Comparison of ENCODE assay signal across 9 mouse cellular contexts in the genomic region with DNA sequence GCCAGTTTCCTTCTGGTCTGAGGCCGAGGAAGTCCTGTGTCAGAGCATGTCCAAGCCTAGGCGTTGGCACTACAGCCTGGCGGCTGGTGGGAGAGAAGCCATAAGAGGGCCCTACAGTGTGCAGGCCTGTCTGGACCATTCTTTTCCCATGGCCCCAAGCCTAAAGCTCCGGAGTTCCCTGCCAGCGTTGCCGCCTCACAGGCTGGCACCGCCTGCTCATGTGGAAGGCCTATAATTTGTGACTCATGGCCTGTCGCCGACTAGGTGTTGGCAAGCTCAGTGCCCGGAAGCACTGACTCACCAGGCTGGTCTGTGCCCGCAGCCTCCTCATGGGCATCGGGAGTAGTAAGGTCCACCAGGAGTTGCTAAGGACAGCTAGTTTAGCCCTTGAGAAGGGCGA. TPM values are rescaled to one million over a fixed set of nuclear protein-coding genes. Genes with fewer than 3 reads are reported as not detected.
DNase-seq lines count a peak whose midpoint lies in the region; ATAC-seq lines count a peak whose summit lies in the region.
"Had no signal": no experiment of that assay in that cellular context is flagged by ENCODE, and none has a peak within 500 bp of the region (broad histone marks: within the 10 kb centered on the region; RNA-seq: fewer than 3 reads in every experiment).

No protein-coding gene starts in this region.

- no peak overlapping the region for H3K9ac ChIP-seq in kidney, embryonic 16.5 days (replicated peaks; ENCODE audit: low read length)
- H3K9ac ChIP-seq in forebrain, embryonic 16.5 days (replicated peaks; ENCODE audit: low read depth, low read length): no peak overlapping the region
- H3K9ac ChIP-seq: liver, embryonic 14.5 days had no signal

- no peaks in the 10 kb centered on the region for H3K9me3 ChIP-seq in kidney, embryonic 16.5 days (ENCODE audit: low read length)
- no peaks in the 10 kb centered on the region for H3K9me3 ChIP-seq in forebrain, embryonic 16.5 days (ENCODE audit: control insufficient read depth, low read length)

- WGBS in kidney, embryonic 16.5 days: 88% methylated on average over 13 of the region's 13 CpGs
- 63% methylated on average over 13 of the region's 13 CpGs for WGBS in forebrain, embryonic 16.5 days

- H3K36me3 ChIP-seq in kidney, embryonic 16.5 days (ENCODE audit: insufficient read depth, low read length): no peaks in the 10 kb centered on the region
- H3K36me3 ChIP-seq in forebrain, embryonic 16.5 days (ENCODE audit: control insufficient read depth, insufficient read depth): no peaks in the 10 kb centered on the region

- peaks cover 20% of the 10 kb centered on the region for H3K4me1 ChIP-seq in kidney, embryonic 16.5 days (ENCODE audit: insufficient read depth, low read length)
- peaks cover 23% of the 10 kb centered on the region for H3K4me1 ChIP-seq in forebrain, embryonic 16.5 days (replicated peaks; ENCODE audit: control insufficient read depth, insufficient read depth, low read length)

- H3K4me2 ChIP-seq in kidney, embryonic 16.5 days (replicated peaks; ENCODE audit: low read depth, low read length): no peak overlapping the region
- H3K4me2 ChIP-seq in forebrain, embryonic 16.5 days (ENCODE audit: low read length): no peak overlapping the region

- no peak overlapping the region for H3K4me3 ChIP-seq in kidney, embryonic 16.5 days (ENCODE audit: low read length)
- no peak overlapping the region for H3K4me3 ChIP-seq in forebrain, embryonic 16.5 days (replicated peaks; ENCODE audit: low read length)

- no peaks in the 10 kb centered on the region for H3K27me3 ChIP-seq in kidney, embryonic 16.5 days (ENCODE audit: insufficient read depth, low read length)
- H3K27me3 ChIP-seq in forebrain, embryonic 16.5 days (replicated peaks; ENCODE audit: control insufficient read depth, insufficient read depth, low read length): no peaks in the 10 kb centered on the region

- no peak overlapping the region; the same call in 1 of the 2 replicates for H3K27ac ChIP-seq in kidney, embryonic 16.5 days (ENCODE audit: low read length)
- H3K27ac ChIP-seq in forebrain, embryonic 16.5 days (ENCODE audit: low read length): peak overlapping the region; percentile 43; the same call in 1 of the 2 replicates
- H3K27ac ChIP-seq: liver, embryonic 14.5 days had no signal

- DNase-seq in kidney, adult 11 months: peak; percentile 78
- DNase-seq in adrenal gland, adult 2 months: peak; percentile 94
- peak; percentile 51 to 60 for DNase-seq in kidney, postnatal 36 days
- peak; percentile 38 to 44 for DNase-seq in right cerebral cortex, adult 2 months (ENCODE audit: low spot score in 2 of 2)
- DNase-seq in testis, postnatal 10 days (ENCODE audit: low spot score): no peak

- ATAC-seq in kidney, embryonic 16.5 days (ENCODE audit: low FRiP score, low TSS enrichment): no peak
- peak; percentile 80 for ATAC-seq in forebrain, embryonic 16.5 days
- no peak for ATAC-seq in megakaryocyte progenitor cell, adult 5-6 weeks (replicated peaks; ENCODE audit: poor library complexity)

RNA-seq across cellular contexts. Expression of a gene that starts 27.0 kb away (rescaled TPM):
- 407 and 427 TPM in 2 replicates for polyA plus RNA-seq in kidney, embryonic 16.5 days (2015; fragmentation: Nextera tagmentation; extraction: Ambion mirVana)
- total RNA-seq in adrenal gland, adult 2 months (2021): 100 to 1,000 TPM; 353 to 458 TPM
- 52.6 and 60.1 TPM in 2 replicates for polyA plus RNA-seq in adrenal gland, adult 2 months (2012; rRNA removed)
- 329 and 341 TPM in 2 replicates for polyA plus RNA-seq in forebrain, embryonic 16.5 days (2015; fragmentation: Nextera tagmentation; extraction: Ambion mirVana)
- total RNA-seq in megakaryocyte progenitor cell, adult 5-6 weeks (2015): 128 and 138 TPM in 2 replicates
- 223 and 244 TPM in 2 replicates for total RNA-seq in megakaryocyte progenitor cell, adult 5-6 weeks (2017)

RNA-seq across cellular contexts. Expression of a gene that starts 50.8 kb away (rescaled TPM):
- 5.6 and 7.1 TPM in 2 replicates for polyA plus RNA-seq in kidney, embryonic 16.5 days (2015; fragmentation: Nextera tagmentation; extraction: Ambion mirVana)
- total RNA-seq in adrenal gland, adult 2 months (2021): 10 to 100 TPM; 32.1 to 48.6 TPM
- polyA plus RNA-seq in adrenal gland, adult 2 months (2012; rRNA removed): 56.1 and 60.3 TPM in 2 replicates
- polyA plus RNA-seq in forebrain, embryonic 16.5 days (2015; fragmentation: Nextera tagmentation; extraction: Ambion mirVana): 2.7 and 4.8 TPM in 2 replicates
- 1.0 and 2.6 TPM in 2 replicates for total RNA-seq in megakaryocyte progenitor cell, adult 5-6 weeks (2015)
- 0.64 TPM in 1 of 2 replicates, not detected in the other for total RNA-seq in megakaryocyte progenitor cell, adult 5-6 weeks (2017)
